Mouse (Mus musculus): Measurements from ENCODE around the gene Metrnl. TPM values are rescaled to one million over a fixed set of nuclear protein-coding genes. Genes with fewer than 3 reads are reported as not detected.

Metrnl gene
- 10 to 100 TPM; 61.7 to 66.7 TPM for total RNA-seq (2023)

GRCm38 (mm10) chr11:121701244-121701643 is at the start of gene Metrnl:
Gene Metrnl, plus strand, starts transcription at chr11:121701544.

GRCm38 (mm10) chr11:121672990-121673572 is 28.3 kb upstream of the Metrnl start, which contains the start of gene B3gntl1:
Gene B3gntl1, minus strand, starts transcription at chr11:121673153.

Other genes with a start within 250 kb of the Metrnl start
- gene Tbcd, start 249.6 kb upstream of the Metrnl start, total RNA-seq (2023) = 10 to 100 TPM; 25.5 to 26.3 TPM
- under 1 TPM in 1 of 2 experiments, not detected in 1; 0.29 TPM for gene Zfp750, start 182.2 kb upstream of the Metrnl start, total RNA-seq (2023)
- gene B3gntl1, start 28.4 kb upstream of the Metrnl start, total RNA-seq (2023) = 1 to 10 TPM; 6.4 to 7.8 TPM
- gene Ptchd3, start 128.7 kb downstream of the Metrnl start, total RNA-seq (2023) = not detected